Mouse (Mus musculus): ENCODE measurements around the gene Serinc2.

DNA sequence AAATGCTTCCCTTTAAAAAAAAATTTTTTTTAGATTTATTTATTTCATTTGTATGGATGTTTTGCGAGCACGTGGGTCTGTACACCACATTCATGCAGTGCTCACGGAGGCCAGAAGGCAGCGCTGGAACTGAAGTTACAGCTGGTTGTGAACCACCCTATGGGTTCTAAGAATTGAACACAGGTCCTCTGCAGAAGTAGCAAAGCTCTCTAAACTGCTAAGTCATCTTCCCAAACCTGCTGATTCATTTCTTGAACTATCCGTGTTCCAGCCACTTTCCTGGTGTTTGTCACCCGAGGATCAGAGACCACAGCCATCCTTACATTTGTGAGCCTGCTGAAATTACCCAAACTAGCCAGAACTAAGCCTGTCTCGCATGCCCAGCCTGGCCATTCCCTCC is 66.6 kb downstream of the Serinc2 start:
- TF ChIP-seq CTCF (IDR thresholded peaks at IDR 0.05; ENCODE audit: low read depth) (no peak), EP300 (IDR thresholded peaks at IDR 0.05; ENCODE audit: low read depth) (no peak)
